Mouse (Mus musculus) brain, embryonic 14.5 days (tissue): Measurements from ENCODE around the gene Crtc3. TPM values are rescaled to one million over a fixed set of nuclear protein-coding genes. Genes with fewer than 3 reads are reported as not detected.
A peak's percentile ranks its signal among the peaks of the same experiment; 100 is the strongest.

Experiments used
- DNase-seq: peaks from one replicate; pipeline ENCODE4 v3.0.0-alpha.2; 2011; ENCODE audit warnings: low read depth
- CTCF ChIP-seq: fragments of 200-500 bp; IDR thresholded peaks from 2 replicates; pipeline ENCODE4 v1.5.1; 2012; ENCODE audit warnings: inconsistent platforms, mild to moderate bottlenecking, moderate library complexity, borderline replicate concordance; ENCODE audit not compliant: insufficient read depth, insufficient read length; ENCODE audit errors: extremely low read depth
- POLR2A ChIP-seq: fragments of 200-500 bp; IDR thresholded peaks from 2 replicates; pipeline ENCODE4 v1.6.1; 2012; ENCODE audit warnings: mild to moderate bottlenecking, inconsistent platforms, borderline replicate concordance; ENCODE audit not compliant: poor library complexity, insufficient read depth, insufficient read length, severe bottlenecking; ENCODE audit errors: extremely low read depth
- polyA plus RNA-seq: library from polyadenylated mRNA; depleted of rRNA; stranded (reverse); fragments of >200 nt; gene quantifications from 2 replicates; pipeline ENCODE4 v1.2.3, GENCODE M21; 2012

The Crtc3 gene
- polyA plus RNA-seq, 1 experiment: 18.1 TPM

GRCm38 (mm10) chr7:80586161-80586560 is 102.5 kb downstream of the Crtc3 start:
- DNase-seq: no peak
- TF ChIP-seq POLR2A (no peak), CTCF (no peak)

- no peak for DNase-seq
- TF ChIP-seq POLR2A (no peak), CTCF (no peak)
Observed at GRCm38 (mm10) chr7:80585380-80585779, 103.3 kb downstream of the Crtc3 start.

GRCm38 (mm10) chr7:80583981-80584380 is 104.7 kb downstream of the Crtc3 start:
- TF ChIP-seq CTCF: peak; percentile 82
- TF ChIP-seq POLR2A: no peak
- DNase-seq: peak; percentile 85

- TF ChIP-seq POLR2A: no peak
- no peak for TF ChIP-seq CTCF
- DNase-seq: no peak
Observed at GRCm38 (mm10) chr7:80582821-80583451, 105.7 kb downstream of the Crtc3 start.

- peak; percentile 36; the same call in 1 of the 2 replicates for TF ChIP-seq CTCF
- TF ChIP-seq POLR2A: no peak
- DNase-seq: no peak
Observed at GRCm38 (mm10) chr7:80580368-80580767, 108.3 kb downstream of the Crtc3 start.

GRCm38 (mm10) chr7:80577417-80577980 is 111.2 kb downstream of the Crtc3 start:
- TF ChIP-seq POLR2A (no peak), CTCF (no peak)
- peak; percentile 70 for DNase-seq

GRCm38 (mm10) chr7:80576626-80577025 is 112.1 kb downstream of the Crtc3 start:
- TF ChIP-seq POLR2A (no peak), CTCF (no peak)
- DNase-seq: no peak

GRCm38 (mm10) chr7:80575750-80576149 is 112.9 kb downstream of the Crtc3 start:
- DNase-seq: no peak
- TF ChIP-seq CTCF (no peak), POLR2A (no peak)

GRCm38 (mm10) chr7:80573076-80573475 is 115.6 kb downstream of the Crtc3 start:
- DNase-seq: peak; percentile 28
- no peak for TF ChIP-seq POLR2A
- no peak for TF ChIP-seq CTCF

- DNase-seq: no peak
- TF ChIP-seq POLR2A: no peak
- TF ChIP-seq CTCF: no peak
Observed at GRCm38 (mm10) chr7:80567982-80568381, 120.7 kb downstream of the Crtc3 start.

- peak; percentile 11 for DNase-seq
- TF ChIP-seq POLR2A (no peak), CTCF (no peak)
Observed at GRCm38 (mm10) chr7:80561931-80562330, 126.7 kb downstream of the Crtc3 start.

GRCm38 (mm10) chr7:80561271-80561670 is 127.4 kb downstream of the Crtc3 start:
- TF ChIP-seq POLR2A (no peak), CTCF (no peak)
- no peak for DNase-seq

- no peak for DNase-seq
- TF ChIP-seq POLR2A: no peak
Observed at GRCm38 (mm10) chr7:80558572-80558971, 130.1 kb downstream of the Crtc3 start.

GRCm38 (mm10) chr7:80558101-80558500 is 130.6 kb downstream of the Crtc3 start:
- DNase-seq: no peak
- TF ChIP-seq POLR2A (no peak), CTCF (no peak)
